Mouse (Mus musculus) ZHBTc4 (cell line): ENCODE results near the gene Rps25.
"Not testable (repeated sequence)": the region's sequence is repeated elsewhere in the genome, so short reads cannot be mapped to it uniquely, and the experiment has no call there.

ENCODE experiments used
- DNase-seq: peaks from one replicate; pipeline ENCODE4 v3.0.0-alpha.2; 2011; ENCODE audit warnings: low read depth, low spot score

Gene Rps25

GRCm38 (mm10) chr9:44406906-44407751 is at the start of gene Rps25, which contains the start of gene Trappc4:
TSS of gene Rps25 (plus strand) at chr9:44407139.
TSS of gene Trappc4 (minus strand) at chr9:44407600.
- DNase-seq: peak; percentile 96

GRCm38 (mm10) chr9:44357207-44357606 is 49.7 kb upstream of the Rps25 start:
- no peak for DNase-seq

GRCm38 (mm10) chr9:44361190-44361917 is 45.6 kb upstream of the Rps25 start, which contains the start of gene Vps11:
TSS of gene Vps11 (minus strand) at chr9:44361670.
- peak; percentile 98 for DNase-seq

- DNase-seq: not testable (repeated sequence)
Measured at GRCm38 (mm10) chr9:44361931-44362330, 45.0 kb upstream of the Rps25 start.

- peak; percentile 83 for DNase-seq
Measured at GRCm38 (mm10) chr9:44364480-44364879, 42.5 kb upstream of the Rps25 start.

- DNase-seq: no peak
Measured at GRCm38 (mm10) chr9:44373386-44373785, 33.6 kb upstream of the Rps25 start.

- DNase-seq: no peak
Measured at GRCm38 (mm10) chr9:44376141-44376540, 30.8 kb upstream of the Rps25 start.

GRCm38 (mm10) chr9:44377335-44377734 is 29.6 kb upstream of the Rps25 start:
- DNase-seq: not testable (repeated sequence)

GRCm38 (mm10) chr9:44378153-44378730 is 28.7 kb upstream of the Rps25 start:
- no peak for DNase-seq

GRCm38 (mm10) chr9:44379054-44379834 is 27.7 kb upstream of the Rps25 start, which contains the start of gene Hyou1:
TSS of gene Hyou1 (plus strand) at chr9:44379490.
- peak; percentile 99 for DNase-seq

GRCm38 (mm10) chr9:44379862-44380261 is 27.1 kb upstream of the Rps25 start:
- DNase-seq: no peak

GRCm38 (mm10) chr9:44384596-44384995 is 22.3 kb upstream of the Rps25 start:
- DNase-seq: no peak

- DNase-seq: no peak
Measured at GRCm38 (mm10) chr9:44387221-44387620, 19.7 kb upstream of the Rps25 start.

- DNase-seq: peak; percentile 81
Measured at GRCm38 (mm10) chr9:44389273-44389672, 17.7 kb upstream of the Rps25 start.

- DNase-seq: peak; percentile 79
Measured at GRCm38 (mm10) chr9:44391466-44391865, 15.5 kb upstream of the Rps25 start.

GRCm38 (mm10) chr9:44396684-44397411 is 10.1 kb upstream of the Rps25 start, which contains the start of gene Slc37a4:
TSS of gene Slc37a4 (plus strand) at chr9:44396852.
- peak; percentile 91 for DNase-seq

GRCm38 (mm10) chr9:44398087-44398486 is 8.9 kb upstream of the Rps25 start:
- DNase-seq: no peak

- DNase-seq: no peak
Measured at GRCm38 (mm10) chr9:44398551-44398950, 8.4 kb upstream of the Rps25 start.

- DNase-seq: no peak
Measured at GRCm38 (mm10) chr9:44399114-44399794, 7.7 kb upstream of the Rps25 start.

GRCm38 (mm10) chr9:44399795-44400114 is 7.2 kb upstream of the Rps25 start:
- DNase-seq: no peak
